Mouse (Mus musculus): ENCODE results near the gene A830031A19Rik.

- TF ChIP-seq CTCF (conservative IDR thresholded peaks at IDR 0.05; ENCODE audit: low read length): no peak
- no peak for TF ChIP-seq NANOG (IDR thresholded peaks at IDR 0.05; ENCODE audit: borderline replicate concordance, low read length)
- TF ChIP-seq POU5F1 (IDR thresholded peaks at IDR 0.05; ENCODE audit: borderline replicate concordance, low read length): no peak
These were observed 1.3 kb upstream of the A830031A19Rik start for GRCm38 (mm10) chr11:24076127-24076650.
